ENCODE assay signal across 9 mouse cellular contexts in genomic region chr16:30145465-30146207, GRCm38 (mm10).
A peak's percentile ranks its signal among the peaks of the same experiment; 100 is the strongest.
DNase-seq lines count a peak whose midpoint lies in the region; ATAC-seq and TF ChIP-seq lines count a peak whose summit lies in the region.
"Had no signal": no experiment of that assay in that cellular context is flagged by ENCODE, and none has a peak within 500 bp of the region (broad histone marks: within the 10 kb centered on the region; RNA-seq: fewer than 3 reads in every experiment).

No protein-coding gene starts in this region.

- H3K27ac ChIP-seq in left cerebral cortex, adult 2 months = no peak overlapping the region
- no peak overlapping the region for H3K27ac ChIP-seq in embryonic facial prominence, embryonic 11.5 days (replicated peaks; ENCODE audit: low read depth, low read length)
- no peak overlapping the region for H3K27ac ChIP-seq in heart, embryonic 11.5 days (ENCODE audit: low read depth, low read length)
- peak overlapping the region; percentile 40; the same call in 1 of the 2 replicates for H3K27ac ChIP-seq in midbrain, embryonic 16.5 days (ENCODE audit: low read length)

- no peaks in the 10 kb centered on the region; the same call in 1 of the 2 replicates for H3K4me1 ChIP-seq in embryonic facial prominence, embryonic 11.5 days (ENCODE audit: control insufficient read depth, insufficient read depth, low read length)
- no peaks in the 10 kb centered on the region for H3K4me1 ChIP-seq in heart, embryonic 11.5 days (ENCODE audit: control insufficient read depth, insufficient read depth, low read length)
- peaks cover 7% of the 10 kb centered on the region for H3K4me1 ChIP-seq in midbrain, embryonic 16.5 days (ENCODE audit: control insufficient read depth, insufficient read depth, low read length)

- peak; percentile 13 to 32 for DNase-seq in left cerebral cortex, adult 2 months (ENCODE audit: extremely low spot score in 1 of 2, low spot score in 2 of 2)
- no peak for DNase-seq in left cerebral cortex, adult 8-10 months (ENCODE audit: low spot score in 2 of 2)
- peak; percentile 76 for DNase-seq in embryonic facial prominence, embryonic 11.5 days (ENCODE audit: low spot score)
- peak; percentile 12 to 35 for DNase-seq in layer of hippocampus, postnatal 14 days (ENCODE audit: low spot score in 2 of 2)
- peak; percentile 46 to 71 for DNase-seq in spleen, postnatal 4 days (ENCODE audit: low spot score in 2 of 2)

- H3K36me3 ChIP-seq in embryonic facial prominence, embryonic 11.5 days (replicated peaks; ENCODE audit: control insufficient read depth, insufficient read depth, low read depth, low read length) = no peaks in the 10 kb centered on the region
- no peaks in the 10 kb centered on the region for H3K36me3 ChIP-seq in heart, embryonic 11.5 days (ENCODE audit: control insufficient read depth, insufficient read depth, low read length)
- H3K36me3 ChIP-seq in midbrain, embryonic 16.5 days (ENCODE audit: control insufficient read depth, insufficient read depth, low read length) = no peaks in the 10 kb centered on the region

- intact Hi-C loops in left cerebral cortex, adult 2 months (cut with DNase I) = no loop called here

- TF ChIP-seq CTCF in left cerebral cortex, adult 2 months (IDR thresholded peaks at IDR 0.05) = no peak

- H3K4me3 ChIP-seq in left cerebral cortex, adult 2 months = no peak overlapping the region
- 0 out of 2 replicates have a peak overlapping the region, but pooled peaks have one; percentile 6 for H3K4me3 ChIP-seq in embryonic facial prominence, embryonic 11.5 days (ENCODE audit: low read depth, low read length)
- H3K4me3 ChIP-seq in heart, embryonic 11.5 days (ENCODE audit: low read depth, low read length) = peak overlapping the region; percentile 1; the same call in 1 of the 2 replicates
- H3K4me3 ChIP-seq in midbrain, embryonic 16.5 days (ENCODE audit: low read depth, low read length) = no peak overlapping the region
- H3K4me3 ChIP-seq: megakaryocyte, embryonic 14.5 days had no signal

- no peaks in the 10 kb centered on the region for H3K27me3 ChIP-seq in embryonic facial prominence, embryonic 11.5 days (ENCODE audit: control insufficient read depth, insufficient read depth, low read length)
- H3K27me3 ChIP-seq in heart, embryonic 11.5 days (ENCODE audit: control insufficient read depth, insufficient read depth, low read length) = 0 out of 2 replicates have a peak, but pooled peaks cover 3% of the 10 kb centered on the region
- H3K27me3 ChIP-seq in midbrain, embryonic 16.5 days (ENCODE audit: control insufficient read depth, insufficient read depth, low read depth, low read length) = no peaks in the 10 kb centered on the region

- no peaks in the 10 kb centered on the region for H3K9me3 ChIP-seq in embryonic facial prominence, embryonic 11.5 days (replicated peaks; ENCODE audit: control insufficient read depth, low read length)
- H3K9me3 ChIP-seq in heart, embryonic 11.5 days (replicated peaks; ENCODE audit: control insufficient read depth, low read length) = no peaks in the 10 kb centered on the region
- H3K9me3 ChIP-seq in midbrain, embryonic 16.5 days (replicated peaks; ENCODE audit: control insufficient read depth, low read length, poor library complexity, severe bottlenecking) = no peaks in the 10 kb centered on the region; the same call in 1 of the 2 replicates

- 10% methylated on average over 16 of the region's 16 CpGs for WGBS in embryonic facial prominence, embryonic 11.5 days
- 13% methylated on average over 16 of the region's 16 CpGs for WGBS in heart, embryonic 11.5 days (ENCODE audit: insufficient replicate concordance)
- WGBS in midbrain, embryonic 16.5 days = 14% methylated on average over 16 of the region's 16 CpGs

- peak; percentile 70 for ATAC-seq in embryonic facial prominence, embryonic 11.5 days (replicated peaks; ENCODE audit: insufficient number of reproducible peaks, low FRiP score, low TSS enrichment, low read depth)
- ATAC-seq in heart, embryonic 11.5 days (replicated peaks; ENCODE audit: insufficient number of reproducible peaks, low FRiP score, low TSS enrichment) = 0 out of 2 replicates have a peak, but pooled peaks have one; percentile 61
- peak; percentile 79 for ATAC-seq in midbrain, embryonic 16.5 days
- no peak for ATAC-seq in activated CD4-positive, CD25-positive, alpha-beta regulatory T cell, adult 4 months

- peak overlapping the region; percentile 41 for H3K4me2 ChIP-seq in embryonic facial prominence, embryonic 11.5 days (ENCODE audit: low read depth, low read length)
- H3K4me2 ChIP-seq in heart, embryonic 11.5 days = peak overlapping the region; percentile 54
- H3K4me2 ChIP-seq in midbrain, embryonic 16.5 days (ENCODE audit: low read length) = peak overlapping the region; percentile 40

- H3K9ac ChIP-seq in embryonic facial prominence, embryonic 11.5 days (replicated peaks; ENCODE audit: low read length) = peak overlapping the region; percentile 25
- no peak overlapping the region for H3K9ac ChIP-seq in heart, embryonic 11.5 days (ENCODE audit: low read depth, low read length)
- H3K9ac ChIP-seq in midbrain, embryonic 16.5 days (ENCODE audit: low read depth, low read length) = peak overlapping the region; percentile 40; the same call in 1 of the 2 replicates

Comparison
In these comparisons a context has a peak if more than half of its experiments do, and no peak if none do; other contexts are left out.
1. DNase-seq: peak in left cerebral cortex, adult 2 months (2 of 2), embryonic facial prominence, embryonic 11.5 days (single experiment), layer of hippocampus, postnatal 14 days (2 of 2) and spleen, postnatal 4 days (2 of 2); none in left cerebral cortex, adult 8-10 months (0 of 2).
2. H3K4me3 ChIP-seq: peak in embryonic facial prominence, embryonic 11.5 days (single experiment) and heart, embryonic 11.5 days (single experiment); none in left cerebral cortex, adult 2 months (single experiment) and midbrain, embryonic 16.5 days (single experiment).
3. Peak in every context shown above with its lines, with median percentiles within 50 percentile points of each other: H3K4me2 ChIP-seq.